Mouse (Mus musculus) midbrain, embryonic 16.5 days (tissue): ENCODE data around the gene Fut2. TPM values are rescaled to one million over a fixed set of nuclear protein-coding genes. Genes with fewer than 3 reads are reported as not detected.

Experiments
- ATAC-seq: fragments of 200-750 bp; cut with Nextera tagmentation; 2 replicates; pipeline ENCODE4 v1.8.0; 2017; ENCODE audit warnings: moderate TSS enrichment
- H3K27ac ChIP-seq: fragments of 300-500 bp; sonication (generic); 2 replicates; pipeline ENCODE4 v1.5.1; 2014; ENCODE audit warnings: mild to moderate bottlenecking, low read length, mixed read lengths
- H3K27me3 ChIP-seq: fragments of 300-500 bp; sonication (generic); 2 replicates; pipeline ENCODE4 v1.6.1; 2014; ENCODE audit warnings: low read depth, low read length, mixed read lengths; ENCODE audit not compliant: control insufficient read depth, insufficient read depth
- H3K36me3 ChIP-seq: fragments of 300-500 bp; sonication (generic); 2 replicates; pipeline ENCODE4 v1.6.1; 2014; ENCODE audit warnings: mild to moderate bottlenecking, low read length, moderate library complexity, mixed read lengths; ENCODE audit not compliant: control insufficient read depth, insufficient read depth
- H3K4me1 ChIP-seq: fragments of 300-500 bp; sonication (generic); 2 replicates; pipeline ENCODE4 v1.6.1; 2014; ENCODE audit warnings: mild to moderate bottlenecking, low read length, mixed read lengths; ENCODE audit not compliant: control insufficient read depth, insufficient read depth
- H3K4me2 ChIP-seq: fragments of 300-500 bp; sonication (generic); 2 replicates; pipeline ENCODE4 v1.6.1; 2014; ENCODE audit warnings: mild to moderate bottlenecking, low read length, mixed read lengths
- H3K4me3 ChIP-seq: fragments of 300-500 bp; sonication (generic); 2 replicates; pipeline ENCODE4 v1.5.1; 2014; ENCODE audit warnings: low read depth, mild to moderate bottlenecking, low read length, moderate library complexity, mixed read lengths
- H3K9ac ChIP-seq: fragments of 300-500 bp; sonication (generic); 2 replicates; pipeline ENCODE4 v1.6.1; 2014; ENCODE audit warnings: low read depth, low read length, mixed read lengths
- H3K9me3 ChIP-seq: fragments of 300-500 bp; sonication (generic); replicated peaks from 2 replicates; pipeline ENCODE4 v1.6.1; 2014; ENCODE audit warnings: mild to moderate bottlenecking, low read length, mixed read lengths; ENCODE audit not compliant: control insufficient read depth, poor library complexity, severe bottlenecking
- WGBS: fragments of 180-500 bp; shearing (Covaris S2); extraction: QIAGEN DNeasy Blood & Tissue Kit; methylation state at CpG from one replicate; pipeline ENCODE4 v1.1.7; 2014; 5-methylcytosine and 5-hydroxymethylcytosine counted together
- polyA plus RNA-seq: library from polyadenylated mRNA; unstranded; fragments of >200 nt; fragmentation: Nextera tagmentation; extraction: Ambion mirVana; gene quantifications from 2 replicates; pipeline ENCODE4 v1.2.1, GENCODE M21; 2015

Gene Fut2
- polyA plus RNA-seq, 1 experiment from 2014 or later, result 0.16 TPM

DNA sequence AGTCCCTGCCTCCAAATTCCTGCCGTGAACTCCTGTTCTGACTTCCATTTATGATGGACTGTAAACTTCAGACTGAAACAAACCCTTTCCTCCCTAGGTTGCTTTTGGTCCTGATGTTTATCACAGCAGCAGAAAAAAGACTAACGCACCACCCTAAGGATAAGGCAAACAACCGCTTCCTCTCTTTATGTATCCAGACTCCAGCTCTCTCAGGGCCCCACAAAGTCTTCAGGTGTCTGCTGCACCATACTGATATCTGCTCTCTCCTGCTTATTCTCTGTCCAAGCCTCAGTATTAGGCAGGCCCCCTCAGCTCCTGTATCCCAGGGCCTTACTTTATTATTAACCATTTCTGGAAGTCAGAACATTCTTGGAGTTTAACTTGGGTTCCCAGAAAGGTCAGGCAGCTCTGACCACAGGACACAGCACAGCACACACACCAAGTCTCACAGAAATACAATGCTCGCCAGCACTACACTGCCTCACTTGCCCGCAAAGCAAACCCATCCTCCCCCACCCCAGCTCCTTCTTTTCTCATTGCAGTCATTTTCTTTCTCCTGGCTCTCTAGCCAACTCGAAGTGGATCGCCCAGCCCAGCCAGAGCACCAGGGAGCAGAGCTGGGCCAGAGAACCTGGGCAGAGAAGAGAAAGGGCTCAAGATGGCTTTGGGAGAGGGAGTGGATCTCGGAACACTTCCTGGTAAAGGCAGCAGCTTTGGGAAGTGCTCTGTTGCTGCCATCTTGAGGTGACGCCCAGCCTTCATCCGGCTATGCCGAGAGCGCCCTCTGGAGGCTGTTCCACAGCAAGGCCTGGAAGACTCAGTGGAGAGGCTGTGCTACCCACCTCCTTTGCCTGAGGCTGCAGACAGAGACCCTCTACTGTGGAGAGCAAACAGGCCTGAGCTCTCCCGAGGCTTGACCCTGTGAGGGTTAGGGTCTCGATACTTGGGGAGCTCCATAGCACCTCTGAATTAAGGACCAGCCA, 16.2 kb upstream of the Fut2 start:
- Histone ChIP-seq H3K27me3 (no peaks in the 10 kb centered on the region), H3K4me2 (peak overlapping the region; percentile 37), H3K9ac (peak overlapping the region; percentile 45; the same call in 1 of the 2 replicates), H3K4me3 (peak overlapping the region; percentile 2; the same call in 1 of the 2 replicates), H3K9me3 (no peaks in the 10 kb centered on the region), H3K4me1 (peaks cover 3% of the 10 kb centered on the region; the same call in 1 of the 2 replicates), H3K27ac (peak overlapping the region; percentile 36; the same call in 1 of the 2 replicates), H3K36me3 (no peaks in the 10 kb centered on the region)
- ATAC-seq, result peak; percentile 73
- WGBS, result 28% methylated on average over 14 of the region's 14 CpGs

DNA sequence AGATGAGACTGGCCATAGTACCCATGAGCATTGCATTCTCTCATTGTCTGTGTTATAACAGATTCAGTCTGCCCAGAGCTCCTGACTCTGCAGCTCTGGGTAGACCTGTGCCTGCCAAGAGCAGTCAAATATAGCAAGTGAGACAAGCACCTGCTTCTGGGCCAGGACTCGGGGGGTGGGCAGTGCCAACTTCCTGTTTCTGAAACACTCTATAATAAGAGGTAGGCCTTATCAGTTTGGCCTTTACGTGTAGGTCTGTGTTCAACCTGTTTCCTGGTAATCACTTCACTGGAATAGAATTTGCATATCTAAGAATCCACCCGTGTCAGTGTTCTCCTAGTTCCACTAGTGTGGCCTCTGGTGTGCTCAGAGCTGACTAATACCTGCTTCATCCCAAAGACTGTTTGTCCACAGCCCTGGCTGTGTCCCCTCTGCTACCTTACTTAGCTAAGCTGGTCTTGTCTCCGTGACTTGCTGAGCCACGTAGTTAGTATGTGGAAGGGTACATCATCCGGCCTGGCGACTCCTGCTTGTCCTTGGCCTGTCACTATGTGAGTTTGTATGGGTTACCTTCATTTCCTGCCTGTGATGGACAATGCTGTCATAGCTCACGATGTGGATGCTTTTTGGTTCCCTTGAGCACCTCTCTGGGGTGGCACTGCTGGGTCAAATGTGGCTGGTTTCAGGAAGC, 15.0 kb upstream of the Fut2 start:
- Histone ChIP-seq H3K9ac (no peak overlapping the region), H3K4me2 (no peak overlapping the region), H3K4me1 (peaks cover 3% of the 10 kb centered on the region; the same call in 1 of the 2 replicates), H3K4me3 (no peak overlapping the region), H3K9me3 (no peaks in the 10 kb centered on the region), H3K27me3 (no peaks in the 10 kb centered on the region), H3K36me3 (no peaks in the 10 kb centered on the region), H3K27ac (no peak overlapping the region)
- no peak for ATAC-seq
- 90% methylated on average over 8 of the region's 8 CpGs for WGBS

DNA sequence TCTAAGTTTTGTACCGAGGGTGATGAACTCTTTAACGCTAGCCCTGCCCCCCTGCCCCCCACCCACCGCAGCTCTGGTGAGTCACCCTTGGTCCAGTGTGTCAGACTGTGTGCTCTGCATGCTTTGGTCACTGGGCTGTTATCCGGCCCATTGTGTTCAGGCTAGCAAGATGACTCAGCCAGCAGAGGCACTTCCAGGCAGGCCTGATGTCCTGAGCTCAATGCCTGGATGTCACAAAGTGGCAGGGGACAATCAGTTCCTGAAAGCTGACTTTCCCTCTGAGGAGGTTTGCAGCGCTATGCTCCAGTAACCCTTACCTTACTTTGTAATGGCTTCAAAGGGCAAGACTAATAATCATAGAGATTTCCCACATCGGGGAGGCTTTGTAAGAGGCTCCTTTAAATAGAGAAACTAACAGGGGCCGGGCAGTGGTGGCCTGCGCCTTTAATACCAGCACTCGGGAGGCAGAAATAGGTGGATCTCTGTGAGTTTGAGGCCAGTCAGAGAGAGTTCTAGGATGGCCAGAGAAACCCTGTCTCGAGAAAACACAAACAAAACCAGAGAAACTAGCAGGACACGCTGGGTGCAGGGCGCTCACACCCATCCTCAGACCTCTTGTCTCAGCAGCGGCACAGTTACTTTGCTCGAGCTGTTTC, 13.9 kb upstream of the Fut2 start:
- Histone ChIP-seq H3K9ac (no peak overlapping the region), H3K4me1 (peaks cover 3% of the 10 kb centered on the region; the same call in 1 of the 2 replicates), H3K36me3 (no peaks in the 10 kb centered on the region), H3K4me2 (no peak overlapping the region), H3K9me3 (no peaks in the 10 kb centered on the region), H3K27me3 (no peaks in the 10 kb centered on the region), H3K4me3 (no peak overlapping the region), H3K27ac (no peak overlapping the region)
- ATAC-seq, result no peak
- 56% methylated on average over 14 of the region's 14 CpGs for WGBS

DNA sequence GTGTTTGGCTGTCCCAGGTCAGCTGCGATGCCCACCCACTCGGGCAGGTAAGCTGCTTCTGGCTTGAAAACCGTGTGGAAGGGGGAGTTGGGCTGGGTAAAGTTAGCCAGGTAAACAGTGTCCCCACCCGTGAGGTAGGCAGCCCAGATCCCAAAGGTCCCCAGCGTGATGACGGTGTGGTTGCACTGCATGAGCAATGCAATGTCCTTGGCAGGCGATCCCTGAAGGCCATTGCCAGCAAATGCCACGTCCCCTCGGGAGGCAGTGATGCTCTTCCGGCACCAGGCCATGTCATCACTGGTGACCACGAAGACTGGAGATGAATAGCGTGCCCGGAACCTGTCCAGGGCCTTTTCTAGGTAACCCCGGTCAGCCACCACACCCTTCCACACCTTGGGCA, 12.3 kb upstream of the Fut2 start:
- peaks cover 3% of the 10 kb centered on the region; the same call in 1 of the 2 replicates for H3K4me1 ChIP-seq
- no peaks in the 10 kb centered on the region for H3K27me3 ChIP-seq
- H3K9me3 ChIP-seq, result no peaks in the 10 kb centered on the region
- no peak overlapping the region for H3K9ac ChIP-seq
- ATAC-seq, result no peak
- 91% methylated on average over 14 of the region's 14 CpGs for WGBS
- H3K4me3 ChIP-seq, result no peak overlapping the region
- no peak overlapping the region for H3K4me2 ChIP-seq
- H3K27ac ChIP-seq, result no peak overlapping the region
- no peaks in the 10 kb centered on the region for H3K36me3 ChIP-seq

DNA sequence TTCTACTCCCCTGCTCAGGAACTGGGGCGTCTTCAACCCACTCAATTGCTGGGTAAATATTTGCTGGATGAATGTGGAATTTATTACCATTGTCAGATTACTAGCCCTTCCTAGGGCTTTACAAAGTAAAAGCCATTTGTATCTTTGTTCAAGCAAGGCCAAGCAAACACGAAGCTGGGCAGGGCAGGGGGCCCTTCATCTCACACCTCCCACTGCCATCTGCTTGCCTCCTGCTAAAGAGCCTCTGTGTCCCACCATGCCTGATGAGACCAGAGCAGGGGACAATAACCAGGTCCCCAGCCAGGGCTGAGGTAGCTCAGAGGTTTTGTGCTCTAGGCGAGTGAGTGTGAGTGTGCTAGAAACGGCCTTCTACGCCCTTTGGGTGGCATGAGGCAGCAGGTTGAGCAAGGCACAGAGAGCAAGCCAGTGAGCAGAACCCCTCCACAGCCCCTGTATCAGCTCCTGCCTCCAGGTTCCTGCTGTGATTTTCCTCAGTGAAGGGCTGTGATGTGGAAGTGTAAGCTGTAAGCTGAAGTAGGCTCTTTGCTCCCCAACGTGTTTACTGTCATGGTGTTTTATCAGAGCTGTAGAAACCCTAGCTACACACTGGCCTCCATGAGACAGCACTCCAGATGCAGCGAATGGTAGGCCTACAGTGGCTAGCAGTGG, 11.6 kb upstream of the Fut2 start:
- ATAC-seq, result no peak
- 78% methylated on average over 7 of the region's 7 CpGs for WGBS
- Histone ChIP-seq H3K4me2 (no peak overlapping the region), H3K4me1 (peaks cover 3% of the 10 kb centered on the region; the same call in 1 of the 2 replicates), H3K9me3 (no peaks in the 10 kb centered on the region), H3K9ac (no peak overlapping the region), H3K36me3 (no peaks in the 10 kb centered on the region), H3K4me3 (no peak overlapping the region), H3K27ac (no peak overlapping the region), H3K27me3 (no peaks in the 10 kb centered on the region)

DNA sequence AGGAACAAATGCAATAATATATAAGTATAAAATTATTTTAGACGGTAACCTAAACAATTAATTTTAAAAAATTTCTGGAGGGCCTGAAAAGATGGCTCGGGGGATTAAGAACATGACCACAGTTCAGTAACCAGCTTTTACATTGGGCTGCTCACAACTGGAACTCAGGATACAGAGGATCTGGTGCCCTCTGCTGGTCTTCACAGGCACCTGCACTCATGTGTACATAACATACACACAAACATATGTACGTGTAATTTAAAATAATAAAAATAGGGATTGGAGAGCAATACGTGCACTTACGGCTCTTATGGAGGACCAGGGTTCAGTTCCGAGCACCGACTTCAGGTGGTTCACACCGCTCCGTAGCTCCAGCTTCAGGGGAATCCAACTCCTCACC, 2.7 kb upstream of the Fut2 start:
- Histone ChIP-seq H3K27me3 (no peaks in the 10 kb centered on the region), H3K4me3 (no peak overlapping the region), H3K4me2 (no peak overlapping the region), H3K9ac (no peak overlapping the region), H3K9me3 (no peaks in the 10 kb centered on the region), H3K36me3 (no peaks in the 10 kb centered on the region), H3K27ac (no peak overlapping the region), H3K4me1 (no peaks in the 10 kb centered on the region)
- ATAC-seq, result no peak
- 95% methylated on average over 9 of the region's 9 CpGs for whole genome bisulfite sequencing

DNA sequence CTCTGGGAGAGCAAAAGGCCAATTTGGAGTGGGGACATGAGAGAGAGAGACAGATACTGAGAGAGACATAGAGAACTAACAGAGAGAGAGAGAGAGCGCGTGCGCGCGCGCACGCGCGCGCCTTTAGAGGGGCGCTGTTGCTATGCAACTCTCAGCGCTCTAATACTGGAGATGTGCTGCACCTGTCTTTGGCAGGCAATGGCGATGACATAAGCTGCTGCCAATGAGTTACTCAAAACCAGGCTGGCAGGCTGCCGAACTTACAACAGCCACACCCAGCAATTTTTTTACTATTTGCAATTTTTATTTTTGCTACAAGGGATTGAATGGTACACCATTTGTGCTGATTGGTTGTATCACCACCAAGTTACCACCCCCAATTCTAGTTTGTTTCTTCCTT, 1.6 kb upstream of the Fut2 start:
- Histone ChIP-seq H3K27ac (no peak overlapping the region), H3K4me1 (no peaks in the 10 kb centered on the region), H3K36me3 (no peaks in the 10 kb centered on the region), H3K4me3 (no peak overlapping the region), H3K4me2 (no peak overlapping the region), H3K27me3 (no peaks in the 10 kb centered on the region), H3K9me3 (no peaks in the 10 kb centered on the region), H3K9ac (no peak overlapping the region)
- 74% methylated on average over 14 of the region's 14 CpGs for WGBS
- ATAC-seq, result no peak

DNA sequence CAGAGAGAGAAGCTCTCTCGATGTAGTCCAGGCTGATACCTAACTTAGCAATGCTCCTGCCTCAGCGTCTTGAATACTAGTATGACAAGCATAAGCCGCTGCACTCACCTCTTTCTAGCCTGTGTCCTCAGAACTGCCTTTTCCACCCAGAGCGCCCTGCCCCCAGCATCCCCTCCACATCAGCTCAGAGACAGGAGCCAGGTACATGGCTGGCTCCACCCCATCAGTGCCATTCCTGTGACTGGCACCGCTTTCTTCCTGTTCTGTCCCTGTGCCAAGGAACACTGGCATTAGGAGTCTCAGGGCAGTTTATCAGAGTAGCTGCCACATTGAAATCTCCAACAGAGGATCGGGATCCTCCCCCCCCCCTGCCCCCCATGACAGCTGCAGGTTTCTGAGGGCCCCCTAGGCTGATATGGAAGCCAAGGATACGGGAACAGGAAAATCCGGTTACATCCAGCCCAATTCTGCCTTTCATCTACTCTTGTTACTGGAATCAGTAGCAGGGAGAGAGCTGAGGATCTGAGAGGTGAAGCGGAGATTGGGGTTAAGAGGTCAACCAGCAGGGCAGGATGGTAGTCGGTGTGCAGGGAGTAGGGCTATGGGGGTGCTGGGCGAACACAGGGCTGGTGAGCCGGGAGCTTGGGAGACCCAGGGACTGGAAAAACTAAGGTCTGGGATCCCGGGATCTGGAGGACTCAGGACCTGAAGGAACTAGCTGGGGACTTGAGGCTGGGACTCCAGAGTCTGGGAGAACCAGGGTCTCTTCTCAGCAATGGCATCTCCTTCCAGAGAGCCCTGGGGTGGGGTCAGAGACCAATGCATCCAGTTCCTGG, 673 bp downstream of the Fut2 start:
- no peak overlapping the region for H3K4me2 ChIP-seq
- H3K27me3 ChIP-seq, result no peaks in the 10 kb centered on the region
- H3K4me1 ChIP-seq, result no peaks in the 10 kb centered on the region
- no peak for ATAC-seq
- WGBS, result 66% methylated on average over 13 of the region's 13 CpGs
- no peaks in the 10 kb centered on the region for H3K9me3 ChIP-seq
- no peaks in the 10 kb centered on the region for H3K36me3 ChIP-seq
- no peak overlapping the region for H3K27ac ChIP-seq
- no peak overlapping the region for H3K4me3 ChIP-seq
- H3K9ac ChIP-seq, result no peak overlapping the region
